Mouse (Mus musculus): ENCODE results near the gene Akt1s1. TPM values are rescaled to one million over a fixed set of nuclear protein-coding genes. Genes with fewer than 3 reads are reported as not detected.

The Akt1s1 gene
- polyA plus RNA-seq, 1 experiment from 2014 or later, result 116 TPM

GRCm38 (mm10) chr7:44846804-44847203 lies 2.0 kb upstream of the Akt1s1 start:
- H3K27ac ChIP-seq, result no peak overlapping the region
- no peak for ATAC-seq (ENCODE audit: insufficient number of reproducible peaks, insufficient read depth, low FRiP score, low TSS enrichment)
- H3K9ac ChIP-seq, result no peak overlapping the region
- H3K4me1 ChIP-seq, result peaks cover 17% of the 10 kb centered on the region
- no peaks in the 10 kb centered on the region for H3K27me3 ChIP-seq
- 90% methylated on average over 7 of the region's 7 CpGs for WGBS
- no peaks in the 10 kb centered on the region for H3K9me3 ChIP-seq
- H3K36me3 ChIP-seq, result peaks cover 55% of the 10 kb centered on the region
- H3K4me2 ChIP-seq (replicated peaks), result no peak overlapping the region
- H3K4me3 ChIP-seq, result no peak overlapping the region

GRCm38 (mm10) chr7:44847772-44848171 lies 1.0 kb upstream of the Akt1s1 start:
- Histone ChIP-seq H3K36me3 (peaks cover 51% of the 10 kb centered on the region), H3K4me3 (peak overlapping the region; percentile 77), H3K9ac (peak overlapping the region; percentile 43), H3K9me3 (no peaks in the 10 kb centered on the region), H3K27ac (no peak overlapping the region), H3K4me1 (peaks cover 22% of the 10 kb centered on the region), H3K4me2 (replicated peaks) (peak overlapping the region; percentile 85), H3K27me3 (no peaks in the 10 kb centered on the region)
- 84% methylated on average over 5 of the region's 5 CpGs for whole genome bisulfite sequencing
- no peak for ATAC-seq (ENCODE audit: insufficient number of reproducible peaks, insufficient read depth, low FRiP score, low TSS enrichment)

GRCm38 (mm10) chr7:44849416-44850111 lies 773 bp downstream of the Akt1s1 start:
- WGBS, result under 1% methylated on average over 41 of the region's 41 CpGs
- peak overlapping the region; percentile 96 for H3K27ac ChIP-seq
- H3K36me3 ChIP-seq, result peaks cover 36% of the 10 kb centered on the region
- peaks cover 31% of the 10 kb centered on the region for H3K4me1 ChIP-seq
- peak overlapping the region; percentile 81 for H3K9ac ChIP-seq
- no peaks in the 10 kb centered on the region for H3K9me3 ChIP-seq
- no peaks in the 10 kb centered on the region for H3K27me3 ChIP-seq
- H3K4me3 ChIP-seq, result peak overlapping the region; percentile 77
- H3K4me2 ChIP-seq (replicated peaks), result peak overlapping the region; percentile 85
- ATAC-seq (ENCODE audit: insufficient number of reproducible peaks, insufficient read depth, low FRiP score, low TSS enrichment), result peak; percentile 65

- H3K9ac ChIP-seq, result peak overlapping the region; percentile 81
- peak; percentile 22 for ATAC-seq (ENCODE audit: insufficient number of reproducible peaks, insufficient read depth, low FRiP score, low TSS enrichment)
- H3K4me1 ChIP-seq, result peaks cover 32% of the 10 kb centered on the region
- H3K27ac ChIP-seq, result peak overlapping the region; percentile 96
- no peaks in the 10 kb centered on the region for H3K27me3 ChIP-seq
- H3K4me2 ChIP-seq (replicated peaks), result peak overlapping the region; percentile 85
- H3K9me3 ChIP-seq, result no peaks in the 10 kb centered on the region
- under 1% methylated on average over 33 of the region's 33 CpGs for WGBS
- peaks cover 31% of the 10 kb centered on the region for H3K36me3 ChIP-seq
- peak overlapping the region; percentile 77 for H3K4me3 ChIP-seq
Observed at GRCm38 (mm10) chr7:44850146-44850545, 1.4 kb downstream of the Akt1s1 start.

GRCm38 (mm10) chr7:44850789-44851624 lies 2.2 kb downstream of the Akt1s1 start:
- Histone ChIP-seq H3K36me3 (peaks cover 23% of the 10 kb centered on the region), H3K4me1 (peaks cover 34% of the 10 kb centered on the region), H3K9me3 (no peaks in the 10 kb centered on the region), H3K4me2 (replicated peaks) (peak overlapping the region; percentile 85), H3K27me3 (no peaks in the 10 kb centered on the region), H3K27ac (peak overlapping the region; percentile 96), H3K4me3 (peak overlapping the region; percentile 77), H3K9ac (peak overlapping the region; percentile 81)
- 78% methylated on average over 8 of the region's 8 CpGs for WGBS
- ATAC-seq (ENCODE audit: insufficient number of reproducible peaks, insufficient read depth, low FRiP score, low TSS enrichment), result no peak

- no peak overlapping the region for H3K27ac ChIP-seq
- H3K4me1 ChIP-seq, result peaks cover 39% of the 10 kb centered on the region
- H3K4me3 ChIP-seq, result peak overlapping the region; percentile 77; the same call in 1 of the 2 replicates
- ATAC-seq (ENCODE audit: insufficient number of reproducible peaks, insufficient read depth, low FRiP score, low TSS enrichment), result no peak
- H3K27me3 ChIP-seq, result no peaks in the 10 kb centered on the region
- peak overlapping the region; percentile 81; the same call in 1 of the 2 replicates for H3K9ac ChIP-seq
- H3K36me3 ChIP-seq, result peaks cover 16% of the 10 kb centered on the region
- 92% methylated on average over 12 of the region's 12 CpGs for WGBS
- H3K9me3 ChIP-seq, result no peaks in the 10 kb centered on the region
- no peak overlapping the region for H3K4me2 ChIP-seq (replicated peaks)
Observed at GRCm38 (mm10) chr7:44851625-44852234, 2.9 kb downstream of the Akt1s1 start.

- ATAC-seq (ENCODE audit: insufficient number of reproducible peaks, insufficient read depth, low FRiP score, low TSS enrichment), result no peak
- Histone ChIP-seq H3K9ac (no peak overlapping the region), H3K4me3 (0 out of 2 replicates have a peak overlapping the region, but pooled peaks have one; percentile 5), H3K36me3 (peaks cover 13% of the 10 kb centered on the region; the same call in 1 of the 2 replicates), H3K4me2 (replicated peaks) (no peak overlapping the region), H3K27ac (0 out of 2 replicates have a peak overlapping the region, but pooled peaks have one; percentile 25), H3K27me3 (no peaks in the 10 kb centered on the region), H3K9me3 (no peaks in the 10 kb centered on the region), H3K4me1 (peaks cover 38% of the 10 kb centered on the region)
- WGBS, result 93% methylated on average over 36 of the region's 36 CpGs
Observed at GRCm38 (mm10) chr7:44852259-44853027, 3.7 kb downstream of the Akt1s1 start.

- H3K4me1 ChIP-seq, result peaks cover 37% of the 10 kb centered on the region
- H3K27me3 ChIP-seq, result no peaks in the 10 kb centered on the region
- H3K9ac ChIP-seq, result no peak overlapping the region
- peaks cover 13% of the 10 kb centered on the region; the same call in 1 of the 2 replicates for H3K36me3 ChIP-seq
- WGBS, result 93% methylated on average over 2 of the region's 2 CpGs
- H3K27ac ChIP-seq, result no peak overlapping the region
- no peak for ATAC-seq (ENCODE audit: insufficient number of reproducible peaks, insufficient read depth, low FRiP score, low TSS enrichment)
- H3K4me3 ChIP-seq, result no peak overlapping the region
- no peak overlapping the region for H3K4me2 ChIP-seq (replicated peaks)
- H3K9me3 ChIP-seq, result no peaks in the 10 kb centered on the region
Observed at GRCm38 (mm10) chr7:44853065-44853464, 4.3 kb downstream of the Akt1s1 start.

GRCm38 (mm10) chr7:44853596-44854355 lies 5.0 kb downstream of the Akt1s1 start:
- Histone ChIP-seq H3K9ac (peak overlapping the region; percentile 54), H3K27me3 (no peaks in the 10 kb centered on the region), H3K4me3 (peak overlapping the region; percentile 44), H3K9me3 (no peaks in the 10 kb centered on the region), H3K27ac (peak overlapping the region; percentile 89), H3K4me1 (peaks cover 42% of the 10 kb centered on the region), H3K4me2 (replicated peaks) (peak overlapping the region; percentile 74), H3K36me3 (peaks cover 13% of the 10 kb centered on the region; the same call in 1 of the 2 replicates)
- 37% methylated on average over 26 of the region's 26 CpGs for WGBS
- ATAC-seq (ENCODE audit: insufficient number of reproducible peaks, insufficient read depth, low FRiP score, low TSS enrichment), result no peak

GRCm38 (mm10) chr7:44854356-44855031 lies 5.7 kb downstream of the Akt1s1 start:
- Histone ChIP-seq H3K27ac (peak overlapping the region; percentile 89), H3K36me3 (peaks cover 13% of the 10 kb centered on the region; the same call in 1 of the 2 replicates), H3K4me1 (peaks cover 42% of the 10 kb centered on the region), H3K9ac (peak overlapping the region; percentile 54), H3K4me2 (replicated peaks) (peak overlapping the region; percentile 74), H3K9me3 (no peaks in the 10 kb centered on the region), H3K27me3 (no peaks in the 10 kb centered on the region), H3K4me3 (peak overlapping the region; percentile 44)
- 0 out of 2 replicates have a peak, but pooled peaks have one; percentile 11 for ATAC-seq (ENCODE audit: insufficient number of reproducible peaks, insufficient read depth, low FRiP score, low TSS enrichment)
- 2% methylated on average over 45 of the region's 45 CpGs for WGBS
